Mouse (Mus musculus) adrenal gland (tissue): ENCODE measurements at regions not wholly inside any gene's neighbourhood (a gene's known extent, or its start where the extent isn't known, plus 50 kb on each side); places are given as distances from the start of the nearest gene placed in this dataset.

Experiments
- intact Hi-C: fragments of 180-260 bp; cut with DNase I; formaldehyde crosslinking; loops from one replicate; pipeline ENCODE4 v1.15.1; 2025

GRCm38 (mm10) chr4:105962542-105962941 lies 172.9 kb downstream of the Gm12728 start:
- intact Hi-C loops, result no loop called here

DNA sequence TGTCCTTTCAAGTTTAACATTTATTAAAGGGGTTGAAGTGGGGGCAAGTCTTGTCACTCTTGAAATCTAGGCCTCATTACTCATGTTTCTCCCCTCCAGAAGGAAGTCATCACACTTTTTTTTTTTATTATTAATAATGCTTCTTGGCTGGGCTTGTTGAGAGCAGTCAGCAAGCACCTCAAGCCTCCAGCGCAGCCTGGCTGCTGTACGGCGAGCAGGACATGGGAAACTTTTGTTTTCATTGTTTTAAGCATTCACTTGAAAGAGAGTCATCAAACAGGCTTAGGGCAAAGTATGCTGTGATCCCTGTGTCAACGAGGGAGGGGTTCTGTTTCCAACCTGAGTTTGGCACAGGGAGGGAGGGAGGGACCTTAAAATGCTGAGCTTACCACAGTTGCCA lies 178.7 kb downstream of the Gm12728 start:
- intact Hi-C loops, result no loop called here

DNA sequence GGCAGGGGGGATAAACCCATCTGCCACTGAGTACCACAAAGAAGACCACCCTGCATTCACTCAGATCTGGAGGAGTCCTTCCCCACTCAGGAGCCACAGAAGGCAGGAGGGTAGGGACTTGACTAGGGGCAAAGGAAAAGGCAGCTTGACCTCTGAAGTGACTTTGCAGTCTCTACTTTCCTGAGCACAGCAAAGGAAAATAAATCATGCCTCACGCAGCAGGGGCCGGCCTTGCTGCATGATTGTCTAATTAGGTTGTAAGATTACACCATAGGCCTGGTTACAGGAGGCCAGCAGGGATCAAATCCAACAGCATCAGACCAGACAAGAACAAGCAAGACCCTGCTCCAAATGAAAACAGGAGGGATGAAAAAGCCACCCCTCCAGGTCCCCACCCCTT lies 180.0 kb downstream of the Gm12728 start:
- intact Hi-C loops, result no loop called here

- intact Hi-C loops, result no loop called here
Measured at GRCm38 (mm10) chr4:105970056-105970455, 180.4 kb downstream of the Gm12728 start.

- intact Hi-C loops, result no loop called here
Measured at GRCm38 (mm10) chr4:105972736-105973135, 183.1 kb downstream of the Gm12728 start.

DNA sequence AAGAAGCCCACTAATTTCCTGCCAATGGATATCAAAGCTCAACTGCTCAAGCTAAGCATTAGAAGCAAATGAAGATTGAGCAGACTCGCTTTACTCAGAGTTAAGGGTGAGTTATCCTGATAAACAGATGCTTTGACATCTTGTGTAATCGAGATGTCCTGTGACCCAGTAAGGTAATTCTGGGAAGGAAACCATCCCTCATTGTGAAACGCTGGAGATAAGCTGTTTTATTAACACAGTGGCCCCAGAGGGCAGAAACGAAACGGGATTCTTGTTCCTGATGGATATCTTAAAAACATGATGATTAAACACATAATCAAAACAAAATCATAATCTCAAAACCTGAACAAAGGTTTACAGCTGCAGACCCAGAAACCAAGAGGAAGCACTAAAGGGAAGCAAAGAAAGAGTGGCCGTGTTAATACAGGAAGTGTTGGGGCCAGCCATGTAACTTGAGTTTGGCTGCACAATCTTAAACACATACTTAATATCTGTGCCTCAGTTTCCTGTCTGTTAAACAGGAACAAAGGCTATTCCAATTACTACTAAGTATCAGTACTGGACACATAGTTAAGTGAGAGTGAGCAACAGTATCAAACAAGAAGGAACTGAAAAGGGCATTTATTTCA lies 184.2 kb downstream of the Gm12728 start:
- intact Hi-C loops, result no loop called here

DNA sequence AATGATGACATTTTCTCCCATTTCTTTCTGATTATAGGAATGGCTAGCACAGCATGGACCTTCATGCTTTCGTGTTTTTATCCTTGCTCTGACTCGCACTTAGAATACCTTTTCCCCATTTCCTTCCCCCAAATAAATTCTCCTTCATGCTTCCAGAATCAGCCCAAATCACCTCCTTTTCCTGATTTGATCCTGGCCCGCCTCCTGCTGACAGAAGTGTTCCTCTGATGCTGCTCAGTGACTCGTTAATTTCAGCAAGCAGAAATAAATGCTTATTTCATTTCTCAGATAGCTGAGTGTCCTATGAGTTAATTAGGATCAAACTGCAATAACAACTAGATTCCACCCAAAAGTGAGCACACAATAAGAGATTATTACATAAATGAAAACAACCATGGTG lies 185.3 kb downstream of the Gm12728 start:
- intact Hi-C loops, result no loop called here

DNA sequence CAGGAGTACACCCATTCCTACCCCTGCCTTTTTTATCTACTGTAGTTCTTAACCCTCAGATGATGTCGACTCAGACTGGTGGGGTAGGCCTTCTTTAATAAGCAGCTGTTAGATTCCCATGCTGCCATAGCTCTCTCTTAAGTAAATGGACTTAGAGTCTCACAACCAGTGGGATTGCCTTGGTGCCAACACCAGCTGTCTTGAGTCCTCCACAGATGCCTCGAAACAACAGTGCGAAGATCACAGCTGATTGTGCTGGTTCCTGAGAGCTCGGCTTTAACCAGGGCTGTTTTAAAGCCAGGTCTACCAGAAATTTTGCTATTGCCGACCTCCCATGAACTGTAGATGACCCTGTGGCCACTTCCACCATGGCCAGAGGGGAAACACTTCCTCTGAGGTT lies 189.4 kb downstream of the Gm12728 start:
- intact Hi-C loops, result no loop called here

- intact Hi-C loops, result no loop called here
Measured at GRCm38 (mm10) chr4:105983018-105983417, 193.3 kb downstream of the Gm12728 start.

DNA sequence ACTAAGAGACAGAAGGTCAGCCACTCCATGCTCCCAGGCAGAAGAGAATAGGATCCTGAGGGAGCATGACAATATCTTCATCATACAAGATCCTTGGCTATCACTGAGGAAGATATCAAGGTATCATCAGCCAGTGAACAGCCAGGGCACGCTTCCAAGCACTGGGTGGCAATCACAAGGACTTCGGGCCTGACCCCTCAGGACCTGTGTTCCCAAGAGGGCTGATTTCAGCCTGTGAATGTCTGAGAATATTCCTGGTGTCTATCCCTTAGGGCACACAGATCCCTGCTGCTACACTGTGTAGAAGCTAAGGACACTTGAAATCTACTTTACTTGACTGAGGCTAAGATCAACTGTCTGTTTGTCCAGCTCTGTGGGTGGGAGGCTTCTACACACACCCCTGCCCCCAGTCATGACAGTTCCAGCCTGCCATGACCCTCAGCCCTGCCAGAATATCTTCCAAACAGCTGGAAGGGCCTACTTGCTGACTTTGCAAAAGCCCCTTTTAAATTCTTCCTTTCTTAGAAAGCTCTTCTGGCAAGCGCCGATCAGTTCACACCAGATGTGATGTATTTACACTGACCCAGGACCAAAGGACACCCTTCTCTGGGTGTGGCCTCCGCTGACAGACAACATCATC lies 198.4 kb downstream of the Gm12728 start:
- intact Hi-C loops, result no loop called here

DNA sequence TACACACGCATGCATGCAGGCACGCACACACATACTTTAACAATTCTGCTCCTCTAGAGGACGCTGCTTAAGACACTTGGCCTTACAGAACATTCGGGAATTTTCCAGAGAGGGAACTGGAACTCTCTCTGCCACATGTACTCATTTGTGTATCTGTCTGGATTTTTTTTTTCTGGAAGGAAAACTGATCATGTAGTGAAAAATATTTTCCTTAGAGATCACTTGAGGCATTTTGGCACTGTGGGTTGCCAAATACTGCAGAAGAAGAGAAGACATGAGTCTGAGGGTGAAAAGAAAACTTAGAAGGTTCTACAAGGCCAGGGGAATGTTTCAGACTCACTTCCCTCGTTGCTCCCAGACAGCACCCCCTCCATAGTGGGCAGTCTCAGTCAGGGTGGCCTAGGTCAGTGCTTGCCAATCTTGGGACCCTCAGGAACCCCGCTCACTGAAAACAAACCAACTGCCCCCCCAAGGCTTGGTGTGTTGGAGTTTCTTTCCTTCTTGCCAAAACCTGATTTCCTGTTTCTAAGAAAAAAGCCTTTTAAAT lies 203.0 kb downstream of the Gm12728 start:
- intact Hi-C loops, result no loop called here

GRCm38 (mm10) chr4:105994390-105994798 lies 204.7 kb downstream of the Gm12728 start:
- intact Hi-C loops, result no loop called here

- intact Hi-C loops, result no loop called here
Measured at GRCm38 (mm10) chr4:105996060-105996459, 206.4 kb downstream of the Gm12728 start.

DNA sequence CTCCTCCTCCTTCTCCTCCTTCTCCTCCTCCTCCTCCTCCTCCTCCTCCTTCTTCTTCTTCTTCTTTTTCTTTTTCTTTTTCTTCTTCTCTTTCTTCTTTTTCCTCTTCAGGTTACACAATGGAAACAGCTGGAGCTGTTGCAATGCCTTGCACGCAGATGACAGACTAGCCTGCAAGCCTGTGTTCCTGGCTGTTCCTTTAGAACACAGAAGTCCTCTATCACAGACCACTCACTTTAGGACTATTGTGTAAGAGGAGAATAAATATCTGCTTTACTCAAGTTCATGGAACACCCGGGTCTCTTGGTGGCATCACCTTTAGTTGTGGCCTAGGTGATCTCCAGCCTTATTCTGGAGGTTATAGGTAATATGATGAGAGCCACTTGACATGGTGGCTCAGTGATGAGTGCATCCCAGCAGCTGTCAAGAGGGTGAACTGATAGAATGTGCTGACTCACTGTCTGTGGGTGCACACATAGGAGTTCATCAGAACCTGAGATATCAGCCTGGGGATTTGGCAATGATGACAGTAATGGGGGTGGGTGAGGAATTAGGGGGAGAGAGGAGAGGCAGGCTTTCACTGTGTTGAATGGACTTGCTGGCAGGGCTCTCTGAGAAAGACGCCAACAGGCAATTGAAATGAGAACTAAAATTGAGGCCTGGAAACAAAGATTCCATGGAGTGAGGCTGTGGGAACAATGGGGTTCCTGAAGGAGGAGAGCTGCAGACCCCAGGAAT lies 207.4 kb downstream of the Gm12728 start:
- intact Hi-C loops, result no loop called here

- intact Hi-C loops, result no loop called here
Measured at GRCm38 (mm10) chr4:106002516-106002915, 212.8 kb downstream of the Gm12728 start.

DNA sequence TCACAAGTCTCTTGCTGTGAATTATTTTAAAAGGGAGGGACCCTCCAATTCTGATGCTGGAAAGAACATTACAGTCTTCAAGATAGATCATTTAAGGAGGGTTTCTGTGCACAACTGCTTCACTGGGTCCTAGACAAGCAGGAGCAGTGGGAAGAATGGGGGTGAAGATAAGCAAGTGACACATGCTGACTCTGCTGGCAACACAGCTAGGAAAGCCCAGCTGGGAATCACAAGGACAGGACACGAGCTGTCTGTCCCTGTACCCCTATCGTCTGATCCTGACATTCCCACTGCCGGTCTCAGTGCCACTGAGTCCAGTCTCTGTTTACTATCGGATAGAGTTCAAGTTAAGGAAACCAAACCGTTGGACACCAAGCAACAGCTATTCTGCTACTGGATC lies 216.3 kb downstream of the Gm12728 start:
- intact Hi-C loops, result no loop called here

DNA sequence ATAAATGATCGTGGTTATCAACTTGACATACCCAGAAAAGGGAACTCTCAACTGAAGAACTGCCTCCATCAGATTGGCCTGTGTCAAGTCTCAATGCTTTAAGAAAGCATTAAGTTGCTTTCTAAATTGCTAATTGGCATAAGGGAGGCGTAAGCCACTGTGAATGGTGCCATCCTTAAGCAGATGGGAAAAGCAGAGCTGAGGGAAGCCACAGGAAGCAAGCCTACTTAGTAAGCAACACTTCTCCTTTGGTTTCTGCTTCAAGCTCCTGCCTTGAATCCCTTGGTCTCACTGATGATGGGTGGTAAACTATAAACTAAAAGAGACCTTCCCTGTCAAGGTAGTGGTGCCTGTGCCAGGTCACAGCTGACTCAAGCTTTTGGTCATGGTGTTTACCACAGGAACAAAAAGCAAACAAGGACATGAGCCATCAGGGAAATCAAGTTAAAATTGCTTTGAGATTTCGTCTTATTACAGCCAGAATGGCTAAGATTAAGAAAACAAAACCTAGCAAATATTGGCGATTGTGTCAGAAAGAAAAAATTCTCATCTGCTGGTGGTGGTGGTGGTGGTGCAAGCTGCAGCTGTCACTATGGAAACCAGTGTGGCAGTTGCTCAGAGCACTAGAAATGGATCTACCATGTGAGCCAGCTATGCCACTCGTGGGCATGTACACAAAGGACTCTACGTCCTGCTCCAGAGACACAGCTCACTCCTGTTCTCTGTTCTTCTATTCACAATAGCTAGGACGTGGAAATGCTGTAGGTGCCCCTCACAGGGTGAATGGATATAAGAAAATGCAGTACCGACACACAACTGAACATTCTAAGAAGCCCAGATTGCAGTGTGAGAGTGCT lies 217.9 kb downstream of the Gm12728 start:
- intact Hi-C loops, result no loop called here

DNA sequence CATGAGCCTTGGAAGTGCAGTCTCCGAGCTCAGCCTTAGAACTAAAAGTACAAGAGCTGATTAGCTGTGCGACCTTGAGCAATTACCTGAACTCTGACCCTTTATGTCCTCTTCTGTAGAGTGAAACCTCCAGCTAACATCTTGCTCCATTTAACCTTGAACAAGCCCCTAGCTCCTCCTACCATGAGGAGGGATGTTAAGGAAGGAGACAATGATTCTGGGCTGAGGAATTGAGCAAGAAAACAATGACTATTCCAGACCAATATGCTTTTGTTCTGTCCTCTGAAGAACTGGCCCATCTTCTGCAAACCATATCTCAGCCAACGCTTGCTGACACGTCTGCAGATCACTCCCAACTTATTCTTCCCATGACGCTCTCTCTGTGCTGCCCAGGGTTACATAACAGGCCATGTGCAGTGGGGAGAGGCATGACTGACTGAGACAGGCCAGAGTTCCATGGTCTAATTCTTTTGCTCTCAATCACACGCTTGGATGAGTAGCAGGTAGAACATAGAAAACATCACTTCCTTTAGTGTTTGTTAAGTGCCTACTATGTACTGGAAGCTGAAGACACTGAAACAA lies 227.5 kb downstream of the Gm12728 start:
- intact Hi-C loops, result no loop called here

GRCm38 (mm10) chr4:106018936-106019335 lies 229.3 kb downstream of the Gm12728 start:
- intact Hi-C loops, result no loop called here

DNA sequence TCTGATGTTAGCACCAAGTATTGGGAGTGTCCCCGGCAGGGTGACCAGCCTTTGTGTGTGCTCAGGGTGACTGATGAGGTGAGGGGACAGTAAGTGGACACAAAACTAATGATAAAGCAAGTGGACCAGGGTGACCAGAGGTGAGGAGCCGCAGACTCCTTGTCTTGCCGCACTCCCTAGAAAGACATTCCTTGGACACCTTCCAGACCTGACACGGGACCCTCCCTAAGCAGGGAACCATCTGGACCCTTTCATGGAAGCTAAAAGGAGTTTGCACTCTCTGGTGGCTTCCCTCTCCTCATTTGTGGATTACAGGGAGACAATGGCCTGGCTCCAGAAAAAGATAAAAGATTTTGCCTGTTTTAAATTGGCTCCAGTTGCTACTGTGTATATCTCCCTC lies 230.7 kb downstream of the Gm12728 start:
- intact Hi-C loops, result no loop called here

DNA sequence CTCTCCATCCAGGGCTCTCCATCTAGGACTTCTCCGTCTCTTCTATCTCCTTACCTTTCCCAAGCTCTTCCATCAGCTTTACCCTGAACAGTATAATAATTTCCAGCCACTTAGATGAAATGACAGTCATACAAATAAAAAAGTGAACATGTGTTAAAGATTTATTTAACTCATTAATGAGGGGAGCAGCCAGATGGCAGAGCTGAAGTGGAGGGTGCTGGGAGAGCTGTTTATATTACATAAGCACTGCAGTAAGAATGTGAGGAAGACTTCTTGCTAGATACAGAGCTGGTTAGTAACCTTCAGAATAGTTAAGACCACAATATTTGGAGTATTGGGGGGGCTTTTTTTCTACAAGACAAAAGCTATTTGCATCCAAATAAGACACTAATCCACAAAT lies 234.9 kb downstream of the Gm12728 start:
- intact Hi-C loops, result no loop called here
